Mouse (Mus musculus) intestine, postnatal 0 days (tissue): Measurements from ENCODE around the gene Fahd2a. TPM values are rescaled to one million over a fixed set of nuclear protein-coding genes. Genes with fewer than 3 reads are reported as not detected.

Experiments
- ATAC-seq: fragments of 200-750 bp; cut with Nextera tagmentation; 2 replicates; pipeline ENCODE4 v1.8.0; 2017; ENCODE audit warnings: mild to moderate bottlenecking, moderate TSS enrichment, moderate library complexity
- H3K27ac ChIP-seq: fragments of 300-500 bp; sonication (generic); 2 replicates; pipeline ENCODE4 v1.5.1; 2014; ENCODE audit warnings: mild to moderate bottlenecking, low read depth, low read length, moderate library complexity
- H3K27me3 ChIP-seq: fragments of 300-500 bp; sonication (generic); replicated peaks from 2 replicates; pipeline ENCODE4 v1.6.1; 2014; ENCODE audit warnings: low read length, mixed read lengths; ENCODE audit not compliant: control insufficient read depth, insufficient read depth
- H3K36me3 ChIP-seq: fragments of 300-500 bp; sonication (generic); 2 replicates; pipeline ENCODE4 v1.6.1; 2014; ENCODE audit warnings: mild to moderate bottlenecking, moderate library complexity; ENCODE audit not compliant: control insufficient read depth, insufficient read depth
- H3K4me1 ChIP-seq: fragments of 300-500 bp; sonication (generic); replicated peaks from 2 replicates; pipeline ENCODE4 v1.6.1; 2014; ENCODE audit warnings: antibody characterized with exemption, low read length, mixed read lengths; ENCODE audit not compliant: control insufficient read depth, insufficient read depth
- H3K4me2 ChIP-seq: fragments of 300-500 bp; sonication (generic); replicated peaks from 2 replicates; pipeline ENCODE4 v1.6.1; 2014; ENCODE audit warnings: low read depth, mild to moderate bottlenecking, moderate library complexity
- H3K4me3 ChIP-seq: fragments of 300-500 bp; sonication (generic); 2 replicates; pipeline ENCODE4 v1.5.1; 2014; ENCODE audit warnings: low read depth, low read length
- H3K9ac ChIP-seq: fragments of 300-500 bp; sonication (generic); 2 replicates; pipeline ENCODE4 v1.6.1; 2014; ENCODE audit warnings: mild to moderate bottlenecking, low read depth, low read length
- H3K9me3 ChIP-seq: fragments of 300-500 bp; sonication (generic); 2 replicates; pipeline ENCODE4 v1.6.1; 2016; ENCODE audit warnings: mixed run types; ENCODE audit not compliant: control insufficient read depth
- CTCF ChIP-seq: sonication (generic); IDR thresholded peaks from 2 replicates; pipeline ENCODE4 v1.5.1; 2016; ENCODE audit warnings: low read depth, mild to moderate bottlenecking, control low read depth, antibody characterized with exemption, moderate library complexity
- WGBS: fragments of 180-500 bp; shearing (Covaris S2); extraction: QIAGEN DNeasy Blood & Tissue Kit; methylation state at CpG from one replicate; pipeline ENCODE4 v1.1.7; 2014; 5-methylcytosine and 5-hydroxymethylcytosine counted together
- polyA plus RNA-seq: library from polyadenylated mRNA; unstranded; fragments of >200 nt; fragmentation: Nextera tagmentation; extraction: Ambion mirVana; gene quantifications from 2 replicates; pipeline ENCODE4 v1.2.1, GENCODE M21; 2015

Gene Fahd2a
- polyA plus RNA-seq, 1 experiment from 2014 or later = 23.5 TPM

- no peaks in the 10 kb centered on the region for H3K9me3 ChIP-seq
- H3K4me1 ChIP-seq = no peaks in the 10 kb centered on the region
- H3K36me3 ChIP-seq = no peaks in the 10 kb centered on the region
- no peak for ATAC-seq
- no peak overlapping the region for H3K27ac ChIP-seq
- no peaks in the 10 kb centered on the region for H3K27me3 ChIP-seq
- no peak overlapping the region for H3K4me2 ChIP-seq
- no peak overlapping the region for H3K9ac ChIP-seq
- TF ChIP-seq CTCF = no peak
- WGBS = 65% methylated on average over 3 of the region's 3 CpGs
- no peak overlapping the region for H3K4me3 ChIP-seq
Observed at GRCm38 (mm10) chr2:127390352-127390751, 54.0 kb downstream of the Fahd2a start.

GRCm38 (mm10) chr2:127387521-127387920 lies 56.8 kb downstream of the Fahd2a start:
- Histone ChIP-seq H3K27me3 (no peaks in the 10 kb centered on the region), H3K4me1 (no peaks in the 10 kb centered on the region), H3K36me3 (no peaks in the 10 kb centered on the region), H3K9ac (no peak overlapping the region), H3K9me3 (no peaks in the 10 kb centered on the region), H3K27ac (no peak overlapping the region), H3K4me3 (no peak overlapping the region), H3K4me2 (no peak overlapping the region)
- no peak for ATAC-seq
- no peak for TF ChIP-seq CTCF
- 60% methylated on average over 2 of the region's 2 CpGs for WGBS

Other genes with a start within 250 kb of the Fahd2a start
- gene 1810024B03Rik, start 236.3 kb downstream of the Fahd2a start, polyA plus RNA-seq = 1.3 and 1.5 TPM in 2 replicates
- gene Snrnp200, start 236.2 kb downstream of the Fahd2a start, polyA plus RNA-seq = 14.2 and 15.4 TPM in 2 replicates
- 38.3 and 39.3 TPM in 2 replicates for gene Ciao1, start 196.7 kb downstream of the Fahd2a start, polyA plus RNA-seq
- gene Tmem127, start 196.7 kb downstream of the Fahd2a start, polyA plus RNA-seq = 32.8 and 35.6 TPM in 2 replicates
- 51.7 and 53.7 TPM in 2 replicates for gene Stard7, start 174.3 kb downstream of the Fahd2a start, polyA plus RNA-seq
- 3.7 and 4.4 TPM in 2 replicates for gene Dusp2, start 108.4 kb downstream of the Fahd2a start, polyA plus RNA-seq
- not detected in 2 replicates for gene Astl, start 105.9 kb downstream of the Fahd2a start, polyA plus RNA-seq
- 1.3 and 1.4 TPM in 2 replicates for gene Adra2b, start 81.4 kb downstream of the Fahd2a start, polyA plus RNA-seq
- 0.07 and 0.18 TPM in 2 replicates for gene Gpat2, start 19.4 kb downstream of the Fahd2a start, polyA plus RNA-seq
- 1.8 TPM in 2 replicates for gene Kcnip3, start 77.5 kb upstream of the Fahd2a start, polyA plus RNA-seq
- gene Prom2, start 96.9 kb upstream of the Fahd2a start, polyA plus RNA-seq = 0.04 TPM in 1 of 2 replicates, not detected in the other
- gene Zfp661, start 142.5 kb upstream of the Fahd2a start, polyA plus RNA-seq = 0.99 and 1.1 TPM in 2 replicates
- 65.9 and 71.0 TPM in 2 replicates for gene Mrps5, start 142.7 kb upstream of the Fahd2a start, polyA plus RNA-seq
- 1.9 and 3.8 TPM in 2 replicates for gene Mal, start 212.1 kb upstream of the Fahd2a start, polyA plus RNA-seq